Mouse (Mus musculus) kidney, embryonic 15.5 days (tissue): ENCODE measurements around the gene Eno3. TPM values are rescaled to one million over a fixed set of nuclear protein-coding genes. Genes with fewer than 3 reads are reported as not detected.

Experiments used
- ATAC-seq: fragments of 200-750 bp; cut with Nextera tagmentation; replicated peaks from 2 replicates; pipeline ENCODE4 v1.8.0; 2017; ENCODE audit warnings: moderate TSS enrichment; ENCODE audit not compliant: low FRiP score
- H3K27ac ChIP-seq: fragments of 300-500 bp; sonication (generic); 2 replicates; pipeline ENCODE4 v1.5.1; 2015; ENCODE audit warnings: mild to moderate bottlenecking, inconsistent platforms
- H3K27me3 ChIP-seq: fragments of 300-500 bp; sonication (generic); 2 replicates; pipeline ENCODE4 v1.6.1; 2015; ENCODE audit warnings: inconsistent platforms
- H3K36me3 ChIP-seq: fragments of 300-500 bp; sonication (generic); 2 replicates; pipeline ENCODE4 v1.6.1; 2015; ENCODE audit warnings: inconsistent platforms
- H3K4me1 ChIP-seq: fragments of 300-500 bp; sonication (generic); 2 replicates; pipeline ENCODE4 v1.6.1; 2015; ENCODE audit warnings: inconsistent platforms
- H3K4me2 ChIP-seq: fragments of 300-500 bp; sonication (generic); 2 replicates; pipeline ENCODE4 v1.6.1; 2015; ENCODE audit warnings: moderate library complexity, mild to moderate bottlenecking, inconsistent platforms
- H3K4me3 ChIP-seq: fragments of 300-500 bp; sonication (generic); replicated peaks from 2 replicates; pipeline ENCODE4 v1.5.1; 2015; ENCODE audit warnings: mild to moderate bottlenecking, inconsistent platforms
- H3K9ac ChIP-seq: fragments of 300-500 bp; sonication (generic); 2 replicates; pipeline ENCODE4 v1.6.1; 2015; ENCODE audit warnings: mild to moderate bottlenecking, inconsistent platforms
- H3K9me3 ChIP-seq: fragments of 300-500 bp; sonication (generic); replicated peaks from 2 replicates; pipeline ENCODE4 v1.6.1; 2016; ENCODE audit warnings: inconsistent platforms
- WGBS: fragments of 180-500 bp; shearing (Covaris S2); methylation state at CpG from one replicate; pipeline ENCODE4 v1.1.7; 2015; ENCODE audit warnings: mixed read lengths; 5-methylcytosine and 5-hydroxymethylcytosine counted together
- polyA plus RNA-seq: library from polyadenylated mRNA; unstranded; fragments of >200 nt; fragmentation: Nextera tagmentation; extraction: Ambion mirVana; gene quantifications from 2 replicates; pipeline ENCODE4 v1.2.1, GENCODE M21; 2015

Eno3 gene
- polyA plus RNA-seq, 1 experiment from 2014 or later = 30.3 TPM

DNA sequence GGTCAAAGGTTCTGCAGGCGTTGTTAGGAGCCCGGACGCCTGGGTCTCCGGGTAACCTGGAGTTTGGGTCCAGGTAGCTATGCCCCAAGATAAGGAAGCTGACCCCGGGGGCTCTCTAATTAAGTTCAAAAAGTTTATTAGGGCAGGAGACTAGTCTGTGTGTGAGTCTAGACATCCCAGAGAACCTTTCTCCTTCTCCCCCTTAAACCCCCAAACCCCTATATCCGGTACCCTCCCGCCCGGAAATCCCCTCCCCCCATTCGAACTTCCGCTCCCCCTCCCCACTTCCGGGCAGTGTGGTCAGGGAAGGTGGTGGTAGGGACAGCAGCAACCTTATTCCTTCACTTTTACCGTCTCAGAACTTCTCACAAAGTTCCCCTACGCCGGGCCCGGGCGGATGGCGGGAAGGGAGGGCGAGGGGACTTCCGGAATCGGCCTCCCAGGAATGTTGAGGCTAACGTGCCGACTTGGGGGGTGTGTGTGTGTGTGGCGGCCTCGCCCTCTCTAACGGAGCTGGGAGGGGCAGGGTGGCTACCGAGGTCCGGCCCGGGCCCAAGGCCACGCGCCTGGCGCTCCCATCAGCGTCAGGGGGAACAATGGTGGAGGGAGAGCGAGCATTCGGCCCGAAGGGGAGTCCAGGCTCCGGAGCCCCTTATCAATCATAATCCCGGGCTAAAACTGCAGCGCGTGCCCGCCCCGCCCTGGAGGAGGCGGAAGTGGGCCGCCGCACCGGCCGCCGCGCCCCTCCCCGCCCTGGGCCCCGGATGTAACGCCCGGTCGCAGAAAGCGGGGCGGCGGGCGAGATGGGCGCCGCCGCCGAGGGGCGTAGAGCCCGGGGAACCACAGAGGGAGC is 3.4 kb upstream of the Eno3 start:
- Histone ChIP-seq H3K4me3 (peak overlapping the region; percentile 100), H3K27ac (peak overlapping the region; percentile 99), H3K4me1 (peaks cover 76% of the 10 kb centered on the region), H3K4me2 (peak overlapping the region; percentile 95), H3K27me3 (no peaks in the 10 kb centered on the region), H3K36me3 (peaks cover 46% of the 10 kb centered on the region), H3K9ac (peak overlapping the region; percentile 99), H3K9me3 (no peaks in the 10 kb centered on the region)
- peak; percentile 54 for ATAC-seq
- WGBS = under 1% methylated on average over 63 of the region's 63 CpGs

DNA sequence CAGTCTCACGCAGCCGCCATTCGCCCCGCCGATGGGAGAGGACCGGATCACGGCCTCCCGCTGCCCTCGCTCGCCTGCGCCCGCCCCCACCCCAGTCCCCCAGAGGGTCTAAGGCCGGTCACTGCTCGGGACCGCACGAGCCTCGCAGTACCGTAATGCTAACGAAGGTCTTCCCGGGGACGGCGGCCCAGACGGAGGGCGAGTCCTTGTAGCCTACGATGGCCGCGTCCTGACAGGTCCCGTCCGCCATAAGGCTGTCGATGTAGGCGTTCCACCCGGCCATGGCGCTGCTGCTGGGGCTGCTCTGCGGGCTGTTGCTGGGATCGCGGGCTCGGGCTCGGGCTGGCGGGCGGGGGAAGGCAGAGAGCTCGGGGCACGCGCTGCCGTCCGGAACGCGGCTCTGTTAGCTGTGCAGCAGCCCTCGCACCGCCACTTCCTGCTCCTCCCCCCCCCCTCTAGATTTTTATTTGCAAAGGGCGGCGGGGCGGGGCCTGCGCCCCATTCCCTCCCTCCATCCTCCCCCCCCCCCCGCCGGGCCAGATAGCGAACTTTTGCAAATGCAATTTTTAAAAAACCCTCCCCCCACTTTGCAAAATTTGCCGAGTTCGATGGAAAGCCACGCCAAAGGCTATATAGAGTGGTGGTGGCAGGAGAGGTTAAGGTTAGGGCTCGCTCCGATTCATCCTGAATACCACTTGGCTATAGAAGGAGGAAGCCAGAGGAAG is 2.6 kb upstream of the Eno3 start, which contains the start of gene Pfn1:
Gene Pfn1, minus strand, starts transcription at position 447 of the 725 bp plus-strand sequence.
- peak within 1 kb of the TSS; percentile 99 for H3K9ac ChIP-seq
- H3K4me1 ChIP-seq = peaks cover 72% of the 10 kb centered on the region
- no peaks in the 10 kb centered on the region for H3K27me3 ChIP-seq
- under 1% methylated on average over 61 of the region's 61 CpGs for WGBS
- no peaks in the 10 kb centered on the region for H3K9me3 ChIP-seq
- peak within 1 kb of the TSS; percentile 99 for H3K27ac ChIP-seq
- H3K4me3 ChIP-seq = peak within 1 kb of the TSS; percentile 100
- peak; percentile 36 for ATAC-seq
- peak within 1 kb of the TSS; percentile 95 for H3K4me2 ChIP-seq
- H3K36me3 ChIP-seq = peaks cover 41% of the 10 kb centered on the region

DNA sequence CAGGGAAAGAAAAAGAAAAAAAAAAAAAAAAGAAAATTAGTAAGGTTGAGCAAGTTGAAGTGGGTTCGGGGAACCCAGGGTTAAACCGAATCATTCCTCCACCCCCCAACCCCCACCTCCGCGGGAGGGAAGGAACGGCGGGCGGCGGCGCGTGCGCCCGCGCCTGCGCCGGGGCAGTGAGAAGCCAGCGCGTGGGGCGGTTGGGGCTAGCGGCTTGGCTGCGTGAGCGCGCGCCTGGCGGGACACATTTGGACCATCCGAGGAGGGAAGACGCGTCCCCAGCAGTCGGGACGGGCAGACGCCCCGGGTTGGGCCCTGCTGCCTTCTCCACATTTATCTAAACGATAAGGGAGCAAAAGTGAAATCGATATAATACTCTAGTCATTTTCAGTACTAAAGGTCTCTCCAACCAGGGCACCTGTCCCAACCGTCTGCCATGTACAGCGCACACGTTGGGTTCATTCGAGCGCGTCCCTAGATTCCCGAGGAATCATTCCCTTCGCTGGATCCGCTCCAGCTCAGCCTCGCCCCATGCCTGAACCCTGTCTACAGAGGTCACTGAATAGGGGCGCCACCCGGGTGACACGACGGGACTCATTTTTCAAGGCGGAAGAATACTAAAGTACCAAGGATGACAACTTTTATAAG is 2.0 kb upstream of the Eno3 start:
- H3K4me1 ChIP-seq = peaks cover 66% of the 10 kb centered on the region
- under 1% methylated on average over 48 of the region's 48 CpGs for WGBS

DNA sequence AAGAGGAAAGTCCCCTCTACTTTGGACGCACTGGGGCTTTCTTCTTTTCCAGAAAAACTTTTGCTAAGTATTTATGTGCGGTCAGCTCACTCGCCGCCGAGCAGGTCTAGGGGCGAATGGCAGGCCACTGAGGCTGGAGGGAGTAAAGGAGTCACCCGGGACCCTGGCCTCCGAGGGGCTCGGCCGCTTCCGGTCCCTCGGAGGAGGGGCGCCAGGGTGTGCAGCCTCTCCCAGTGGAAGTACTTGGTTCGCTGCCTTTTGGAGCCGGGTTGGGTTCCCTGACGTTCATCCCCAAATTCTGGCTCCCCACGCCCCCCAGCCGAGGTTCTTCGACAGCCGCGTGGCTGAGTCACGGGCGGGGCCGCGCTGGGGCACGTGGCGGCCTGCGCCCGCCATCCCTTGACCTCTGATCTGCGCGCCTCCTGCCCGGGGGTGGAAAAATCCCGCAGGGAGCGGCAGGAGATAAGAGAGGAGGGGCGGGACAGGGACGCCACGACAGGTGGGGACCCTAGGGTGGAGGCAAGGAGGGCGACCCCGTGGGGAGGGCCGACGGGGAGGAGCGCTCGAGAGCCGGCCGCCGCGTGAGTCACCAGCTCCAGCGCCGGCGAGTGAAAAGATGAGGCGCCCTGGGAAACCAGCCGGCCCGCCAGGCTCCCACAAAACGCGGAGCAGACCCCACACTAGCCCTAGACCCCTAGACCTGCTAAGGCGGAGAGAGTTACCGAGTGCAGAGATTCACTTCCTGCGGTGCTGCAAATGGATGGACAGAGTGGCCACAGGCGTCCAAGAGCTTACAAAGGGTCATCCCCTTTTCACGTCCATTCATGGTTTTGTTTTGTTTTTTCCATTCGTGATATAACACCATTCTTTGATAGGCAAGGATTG is 1.2 kb upstream of the Eno3 start:
- Histone ChIP-seq H3K4me3 (peak overlapping the region; percentile 100), H3K4me2 (peak overlapping the region; percentile 95), H3K9me3 (no peaks in the 10 kb centered on the region), H3K27me3 (no peaks in the 10 kb centered on the region), H3K27ac (peak overlapping the region; percentile 99), H3K9ac (peak overlapping the region; percentile 99), H3K36me3 (peaks cover 37% of the 10 kb centered on the region), H3K4me1 (peaks cover 59% of the 10 kb centered on the region)
- WGBS = under 1% methylated on average over 61 of the region's 61 CpGs
- peak; percentile 30 for ATAC-seq

More for the DNA sequence above, 2.0 kb upstream of the Eno3 start:
- Histone ChIP-seq H3K9me3 (no peaks in the 10 kb centered on the region), H3K27me3 (no peaks in the 10 kb centered on the region), H3K4me3 (peak overlapping the region; percentile 100), H3K27ac (peak overlapping the region; percentile 99), H3K9ac (peak overlapping the region; percentile 99), H3K4me2 (peak overlapping the region; percentile 95), H3K36me3 (peaks cover 37% of the 10 kb centered on the region)
- ATAC-seq = peak; percentile 54; the same call in 1 of the 2 replicates

GRCm38 (mm10) chr11:70656456-70656927 is 510 bp upstream of the Eno3 start:
- H3K4me2 ChIP-seq = peak overlapping the region; percentile 95
- peaks cover 36% of the 10 kb centered on the region for H3K36me3 ChIP-seq
- ATAC-seq = no peak
- H3K27ac ChIP-seq = peak overlapping the region; percentile 99
- WGBS = 11% methylated on average over 16 of the region's 16 CpGs
- no peaks in the 10 kb centered on the region for H3K27me3 ChIP-seq
- H3K9me3 ChIP-seq = no peaks in the 10 kb centered on the region
- H3K4me1 ChIP-seq = peaks cover 53% of the 10 kb centered on the region
- H3K4me3 ChIP-seq = peak overlapping the region; percentile 100
- peak overlapping the region; percentile 99 for H3K9ac ChIP-seq

- no peak for ATAC-seq
- no peaks in the 10 kb centered on the region for H3K27me3 ChIP-seq
- H3K9me3 ChIP-seq = no peaks in the 10 kb centered on the region
- peaks cover 43% of the 10 kb centered on the region for H3K4me1 ChIP-seq
- H3K4me3 ChIP-seq = no peak overlapping the region
- peak overlapping the region; percentile 95 for H3K4me2 ChIP-seq
- H3K27ac ChIP-seq = peak overlapping the region; percentile 99; the same call in 1 of the 2 replicates
- 30% methylated on average over 6 of the region's 6 CpGs for WGBS
- H3K36me3 ChIP-seq = peaks cover 35% of the 10 kb centered on the region
- H3K9ac ChIP-seq = 0 out of 2 replicates have a peak overlapping the region, but pooled peaks have one; percentile 19
Observed at GRCm38 (mm10) chr11:70657573-70657972, 571 bp downstream of the Eno3 start.

DNA sequence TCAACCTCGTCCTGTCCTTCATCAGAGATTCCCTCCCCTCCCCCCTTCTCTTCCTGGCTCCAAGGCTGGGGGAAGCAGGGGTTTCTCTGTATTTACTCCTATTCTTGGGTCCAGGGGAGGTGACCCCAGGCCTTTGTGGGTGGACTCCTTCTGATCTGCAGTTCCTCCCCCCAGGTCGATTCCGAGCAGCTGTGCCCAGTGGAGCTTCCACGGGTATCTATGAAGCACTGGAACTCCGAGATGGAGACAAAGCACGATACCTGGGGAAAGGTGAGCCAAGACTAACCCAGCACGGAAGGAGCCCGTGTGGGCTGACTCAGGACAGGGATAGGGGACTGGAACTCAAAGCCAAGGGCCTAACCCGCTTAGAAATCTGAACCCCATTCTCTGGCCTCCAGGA is 989 bp downstream of the Eno3 start:
- no peak for ATAC-seq
- Histone ChIP-seq H3K4me3 (no peak overlapping the region), H3K4me2 (peak overlapping the region; percentile 95), H3K36me3 (peaks cover 35% of the 10 kb centered on the region), H3K27me3 (no peaks in the 10 kb centered on the region), H3K27ac (no peak overlapping the region), H3K4me1 (peaks cover 39% of the 10 kb centered on the region), H3K9ac (no peak overlapping the region), H3K9me3 (no peaks in the 10 kb centered on the region)
- 40% methylated on average over 9 of the region's 9 CpGs for WGBS

- H3K4me3 ChIP-seq = no peak overlapping the region
- H3K4me2 ChIP-seq = no peak overlapping the region
- no peak for ATAC-seq
- no peak overlapping the region for H3K9ac ChIP-seq
- WGBS = 79% methylated on average over 5 of the region's 5 CpGs
- H3K4me1 ChIP-seq = peaks cover 38% of the 10 kb centered on the region
- H3K27ac ChIP-seq = no peak overlapping the region
- H3K27me3 ChIP-seq = no peaks in the 10 kb centered on the region
- H3K9me3 ChIP-seq = no peaks in the 10 kb centered on the region
- peaks cover 38% of the 10 kb centered on the region for H3K36me3 ChIP-seq
Observed at GRCm38 (mm10) chr11:70658521-70658920, 1.5 kb downstream of the Eno3 start.

GRCm38 (mm10) chr11:70658942-70659341 is 1.9 kb downstream of the Eno3 start:
- Histone ChIP-seq H3K4me3 (no peak overlapping the region), H3K36me3 (peaks cover 43% of the 10 kb centered on the region), H3K4me2 (no peak overlapping the region), H3K27ac (no peak overlapping the region), H3K9ac (no peak overlapping the region), H3K4me1 (peaks cover 38% of the 10 kb centered on the region), H3K27me3 (no peaks in the 10 kb centered on the region), H3K9me3 (no peaks in the 10 kb centered on the region)
- WGBS = 71% methylated on average over 8 of the region's 8 CpGs
- ATAC-seq = no peak

DNA sequence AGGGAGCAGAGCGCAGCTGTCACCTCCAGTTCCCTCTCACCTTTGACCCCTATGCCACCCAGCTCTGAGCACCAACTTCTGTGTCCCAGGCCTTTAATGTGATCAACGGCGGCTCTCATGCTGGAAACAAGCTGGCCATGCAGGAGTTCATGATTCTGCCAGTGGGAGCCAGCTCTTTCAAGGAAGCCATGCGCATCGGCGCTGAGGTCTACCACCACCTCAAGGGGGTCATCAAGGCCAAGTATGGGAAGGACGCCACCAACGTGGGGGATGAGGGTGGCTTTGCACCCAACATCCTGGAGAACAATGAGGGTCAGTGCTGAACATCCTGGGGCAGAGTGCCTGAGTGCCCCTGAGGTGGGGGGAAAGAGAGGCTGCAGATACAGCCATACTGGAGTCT is 3.6 kb downstream of the Eno3 start:
- no peaks in the 10 kb centered on the region for H3K9me3 ChIP-seq
- no peak overlapping the region for H3K9ac ChIP-seq
- peaks cover 59% of the 10 kb centered on the region for H3K36me3 ChIP-seq
- H3K4me2 ChIP-seq = no peak overlapping the region
- no peak for ATAC-seq
- H3K4me1 ChIP-seq = peaks cover 34% of the 10 kb centered on the region
- no peak overlapping the region for H3K27ac ChIP-seq
- H3K27me3 ChIP-seq = no peaks in the 10 kb centered on the region
- no peak overlapping the region for H3K4me3 ChIP-seq
- 85% methylated on average over 8 of the region's 8 CpGs for WGBS

DNA sequence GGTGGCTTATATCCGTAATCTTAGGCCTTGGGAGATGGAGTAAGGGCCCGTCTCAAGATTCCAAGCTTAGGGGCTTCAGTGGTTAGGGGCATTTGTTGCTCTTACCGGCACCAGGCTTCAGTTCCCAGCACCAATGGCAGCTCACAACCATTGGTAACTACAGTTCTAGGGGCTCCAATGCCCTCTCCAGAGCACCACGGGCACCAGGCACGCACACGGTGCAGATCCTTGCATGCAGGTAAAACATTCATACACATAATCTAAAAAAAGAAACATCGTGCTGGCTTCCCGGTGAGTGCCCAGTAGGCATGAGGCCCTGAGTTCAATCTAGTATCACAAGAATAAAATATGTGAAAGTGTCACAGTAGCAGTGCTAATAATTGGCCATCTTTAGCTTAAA is 6.1 kb downstream of the Eno3 start:
- Histone ChIP-seq H3K9ac (no peak overlapping the region), H3K27ac (no peak overlapping the region), H3K4me1 (peaks cover 24% of the 10 kb centered on the region), H3K4me3 (no peak overlapping the region), H3K4me2 (no peak overlapping the region), H3K9me3 (no peaks in the 10 kb centered on the region), H3K36me3 (peaks cover 75% of the 10 kb centered on the region), H3K27me3 (no peaks in the 10 kb centered on the region)
- 95% methylated on average over 8 of the region's 8 CpGs for WGBS
- ATAC-seq = no peak
